Mouse (Mus musculus): Measurements from ENCODE around the gene Gm2381. TPM values are rescaled to one million over a fixed set of nuclear protein-coding genes. Genes with fewer than 3 reads are reported as not detected.
"Not testable (repeated sequence)": the region's sequence is repeated elsewhere in the genome, so short reads cannot be mapped to it uniquely, and the experiment has no call there.

Gene Gm2381
- not detected in 2 replicates for polyA plus RNA-seq (2014; fragmentation: Nextera tagmentation; extraction: Ambion mirVana)

- not testable (repeated sequence) for H3K27ac ChIP-seq (ENCODE audit: low read depth, low read length); ATAC-seq (replicated peaks; ENCODE audit: low FRiP score); H3K9ac ChIP-seq (ENCODE audit: low read length); H3K9me3 ChIP-seq (ENCODE audit: control insufficient read depth, low read length); H3K4me2 ChIP-seq (ENCODE audit: low read depth, low read length, severe bottlenecking); H3K4me1 ChIP-seq (replicated peaks; ENCODE audit: control insufficient read depth, insufficient read depth, low read length); DNase-seq (ENCODE audit: low spot score); H3K27me3 ChIP-seq (ENCODE audit: control insufficient read depth, insufficient read depth, low read length); H3K36me3 ChIP-seq (ENCODE audit: control insufficient read depth, insufficient read depth, low read length); H3K4me3 ChIP-seq (ENCODE audit: low read depth, low read length)
- WGBS: 84% methylated on average over 8 of the region's 8 CpGs
Observed at GRCm38 (mm10) chr7:42866801-42867458, at the start of gene Gm2381. Gm2381 (minus strand) TSS chr7:42867234.

DNA sequence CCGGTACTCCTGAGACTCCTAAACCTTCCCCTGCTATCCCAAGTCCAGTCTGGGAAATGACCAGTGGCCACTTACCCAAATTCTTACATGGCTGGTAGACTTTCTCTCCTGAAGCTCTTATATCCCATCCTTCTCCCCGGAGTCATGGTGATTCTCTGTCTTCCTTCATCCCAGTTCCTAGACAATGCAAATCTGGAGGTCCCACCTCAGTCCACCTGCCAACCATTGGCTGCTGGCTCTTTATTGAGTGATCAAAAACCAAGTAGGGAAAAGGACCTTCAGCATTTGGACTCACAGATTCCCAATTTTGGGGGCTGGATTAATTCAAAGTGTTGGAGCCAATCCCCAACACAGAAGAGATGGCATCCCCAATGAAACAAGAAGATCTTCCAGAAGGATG is 31.0 kb upstream of the Gm2381 start:
- H3K27ac ChIP-seq (ENCODE audit: low read depth, low read length); DNase-seq (ENCODE audit: low spot score): not testable (repeated sequence)

GRCm38 (mm10) chr7:42878090-42878489 is 11.1 kb upstream of the Gm2381 start:
- WGBS: 47% methylated on average over 23 of the region's 23 CpGs
- no peak overlapping the region for H3K9ac ChIP-seq (ENCODE audit: low read length)

More for the DNA sequence above, 31.0 kb upstream of the Gm2381 start:
- H3K36me3 ChIP-seq (ENCODE audit: control insufficient read depth, insufficient read depth, low read length); H3K9me3 ChIP-seq (ENCODE audit: control insufficient read depth, low read length); H3K9ac ChIP-seq (ENCODE audit: low read length); H3K27me3 ChIP-seq (ENCODE audit: control insufficient read depth, insufficient read depth, low read length); ATAC-seq (replicated peaks; ENCODE audit: low FRiP score); H3K4me1 ChIP-seq (replicated peaks; ENCODE audit: control insufficient read depth, insufficient read depth, low read length); H3K4me2 ChIP-seq (ENCODE audit: low read depth, low read length, severe bottlenecking); H3K4me3 ChIP-seq (ENCODE audit: low read depth, low read length): not testable (repeated sequence)
- WGBS: 81% methylated on average over 2 of the region's 2 CpGs

DNA sequence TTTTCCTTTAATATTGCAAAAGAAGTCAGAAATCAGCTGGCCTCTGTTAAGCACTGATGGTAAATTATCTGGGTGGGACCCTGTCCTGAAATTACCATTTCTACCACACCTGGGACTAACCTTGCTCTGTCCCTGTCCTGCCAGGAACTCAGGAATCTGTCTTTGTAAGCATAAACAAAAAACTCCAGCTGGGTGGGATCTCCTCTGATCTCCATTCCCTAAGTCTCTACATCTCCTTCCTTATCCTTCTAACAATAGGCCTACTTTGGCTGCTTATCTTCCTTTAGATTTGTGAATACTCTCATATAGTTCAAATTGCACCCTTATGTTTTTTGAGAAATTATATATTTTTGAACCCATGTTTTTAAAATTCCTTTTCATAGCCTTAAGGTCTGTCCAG is 28.7 kb downstream of the Gm2381 start:
- not testable (repeated sequence) for H3K9ac ChIP-seq (ENCODE audit: low read length); DNase-seq (ENCODE audit: low spot score); H3K27me3 ChIP-seq (ENCODE audit: control insufficient read depth, insufficient read depth, low read length); H3K4me3 ChIP-seq (ENCODE audit: low read depth, low read length); H3K27ac ChIP-seq (ENCODE audit: low read depth, low read length); H3K9me3 ChIP-seq (ENCODE audit: control insufficient read depth, low read length); H3K4me1 ChIP-seq (replicated peaks; ENCODE audit: control insufficient read depth, insufficient read depth, low read length); H3K36me3 ChIP-seq (ENCODE audit: control insufficient read depth, insufficient read depth, low read length); H3K4me2 ChIP-seq (ENCODE audit: low read depth, low read length, severe bottlenecking); ATAC-seq (replicated peaks; ENCODE audit: low FRiP score)

More at GRCm38 (mm10) chr7:42878090-42878489, 11.1 kb upstream of the Gm2381 start:
- no peak overlapping the region for H3K4me3 ChIP-seq (ENCODE audit: low read depth, low read length)
- H3K4me1 ChIP-seq (replicated peaks; ENCODE audit: control insufficient read depth, insufficient read depth, low read length): no peaks in the 10 kb centered on the region
- DNase-seq (ENCODE audit: low spot score) (no peak), ATAC-seq (replicated peaks; ENCODE audit: low FRiP score) (no peak)
- no peak overlapping the region for H3K27ac ChIP-seq (ENCODE audit: low read depth, low read length)
- H3K27me3 ChIP-seq (ENCODE audit: control insufficient read depth, insufficient read depth, low read length): no peaks in the 10 kb centered on the region
- H3K9me3 ChIP-seq (ENCODE audit: control insufficient read depth, low read length): peaks cover 3% of the 10 kb centered on the region
- H3K4me2 ChIP-seq (ENCODE audit: low read depth, low read length, severe bottlenecking): no peak overlapping the region
- no peaks in the 10 kb centered on the region for H3K36me3 ChIP-seq (ENCODE audit: control insufficient read depth, insufficient read depth, low read length)

DNA sequence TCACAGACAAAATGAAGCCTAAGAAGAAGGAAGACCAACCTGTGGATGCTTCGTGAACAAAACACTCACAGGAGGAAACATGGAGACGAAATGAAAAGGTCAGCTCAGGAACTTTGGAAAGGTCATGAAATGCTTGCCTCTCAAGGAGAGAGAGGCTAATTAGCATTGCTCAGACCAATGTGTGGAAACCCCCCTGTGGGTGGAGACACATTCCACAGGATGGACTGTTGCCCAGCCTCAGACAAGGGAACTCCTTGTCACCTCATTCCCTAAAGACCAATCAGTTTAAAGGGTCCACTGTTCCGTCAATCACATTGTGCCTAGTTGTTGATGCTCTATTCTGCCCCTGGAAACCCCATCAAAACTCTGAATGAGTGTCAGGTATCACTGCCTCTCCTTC is 34.8 kb downstream of the Gm2381 start:
- WGBS: 78% methylated on average over 3 of the region's 3 CpGs
- no peaks in the 10 kb centered on the region for H3K36me3 ChIP-seq (ENCODE audit: control insufficient read depth, insufficient read depth, low read length)
- H3K4me1 ChIP-seq (replicated peaks; ENCODE audit: control insufficient read depth, insufficient read depth, low read length): no peaks in the 10 kb centered on the region
- no peak overlapping the region for H3K9ac ChIP-seq (ENCODE audit: low read length)
- no peaks in the 10 kb centered on the region for H3K27me3 ChIP-seq (ENCODE audit: control insufficient read depth, insufficient read depth, low read length)
- no peaks in the 10 kb centered on the region; the same call in 1 of the 2 replicates for H3K9me3 ChIP-seq (ENCODE audit: control insufficient read depth, low read length)
- H3K4me3 ChIP-seq (ENCODE audit: low read depth, low read length): no peak overlapping the region
- ATAC-seq (replicated peaks; ENCODE audit: low FRiP score) (no peak), DNase-seq (ENCODE audit: low spot score) (no peak)
- H3K27ac ChIP-seq (ENCODE audit: low read depth, low read length): no peak overlapping the region
- no peak overlapping the region for H3K4me2 ChIP-seq (ENCODE audit: low read depth, low read length, severe bottlenecking)

GRCm38 (mm10) chr7:42793425-42793824 is 73.6 kb downstream of the Gm2381 start, which contains the start of gene Vmn2r62:
Vmn2r62 (minus strand) TSS chr7:42793525.
- not testable (repeated sequence) for H3K27ac ChIP-seq (ENCODE audit: low read depth, low read length); H3K27me3 ChIP-seq (ENCODE audit: control insufficient read depth, insufficient read depth, low read length); H3K4me1 ChIP-seq (replicated peaks; ENCODE audit: control insufficient read depth, insufficient read depth, low read length); DNase-seq (ENCODE audit: low spot score); H3K36me3 ChIP-seq (ENCODE audit: control insufficient read depth, insufficient read depth, low read length); H3K4me2 ChIP-seq (ENCODE audit: low read depth, low read length, severe bottlenecking); H3K4me3 ChIP-seq (ENCODE audit: low read depth, low read length); H3K9me3 ChIP-seq (ENCODE audit: control insufficient read depth, low read length); H3K9ac ChIP-seq (ENCODE audit: low read length); ATAC-seq (replicated peaks; ENCODE audit: low FRiP score)
- no CpG with 5 or more reads among the region's 1 CpGs for WGBS

Other genes starting within 250 kb of the Gm2381 start
- 1.3 and 1.6 TPM in 2 replicates for gene Zfp976, start 224.6 kb downstream of the Gm2381 start, polyA plus RNA-seq (2014; fragmentation: Nextera tagmentation; extraction: Ambion mirVana)
- 6.1 and 7.1 TPM in 2 replicates for gene Zfp975, start 174.5 kb downstream of the Gm2381 start, polyA plus RNA-seq (2014; fragmentation: Nextera tagmentation; extraction: Ambion mirVana)
- not detected in 2 replicates for gene Gm17067, start 140.2 kb downstream of the Gm2381 start, polyA plus RNA-seq (2014; fragmentation: Nextera tagmentation; extraction: Ambion mirVana)
- not detected in 2 replicates for gene Vmn2r62, start 73.7 kb downstream of the Gm2381 start, polyA plus RNA-seq (2014; fragmentation: Nextera tagmentation; extraction: Ambion mirVana)
- gene Vmn2r63, start 66.6 kb upstream of the Gm2381 start, polyA plus RNA-seq (2014; fragmentation: Nextera tagmentation; extraction: Ambion mirVana): not detected in 2 replicates
- not detected in 2 replicates for gene Gm9268, start 151.5 kb upstream of the Gm2381 start, polyA plus RNA-seq (2014; fragmentation: Nextera tagmentation; extraction: Ambion mirVana)
- gene Zfp936, start 247.0 kb upstream of the Gm2381 start, polyA plus RNA-seq (2014; fragmentation: Nextera tagmentation; extraction: Ambion mirVana): not detected in 2 replicates